Mouse (Mus musculus) cerebellum, adult 18-20 months (tissue): ENCODE results near the gene Birc6.
"Not testable (repeated sequence)": the region's sequence is repeated elsewhere in the genome, so short reads cannot be mapped to it uniquely, and the experiment has no call there.

Experiments
- DNase-seq, 2 experiments: peaks; one replicate each; pipeline ENCODE4 v3.0.0; 2021

The Birc6 gene

DNA sequence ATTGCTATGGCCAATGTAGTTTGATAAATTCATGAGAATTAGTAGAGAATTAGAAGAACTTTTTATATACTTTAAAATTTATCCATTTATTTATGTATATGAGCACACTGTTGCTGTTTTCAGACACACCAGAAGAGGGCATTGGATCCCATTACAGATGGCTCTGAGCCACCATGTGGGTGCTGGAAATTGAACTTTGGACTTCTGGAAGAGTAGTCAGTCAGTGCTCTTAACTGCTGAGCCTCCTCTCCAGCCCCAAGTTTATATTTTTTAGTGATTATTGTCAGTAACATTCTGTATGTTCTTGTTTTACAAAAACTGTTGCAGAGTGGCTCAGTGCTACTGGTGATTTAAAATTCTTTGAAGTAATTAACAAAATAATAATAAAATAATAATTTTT, 36.1 kb downstream of the Birc6 start:
- DNase-seq = no peak

DNA sequence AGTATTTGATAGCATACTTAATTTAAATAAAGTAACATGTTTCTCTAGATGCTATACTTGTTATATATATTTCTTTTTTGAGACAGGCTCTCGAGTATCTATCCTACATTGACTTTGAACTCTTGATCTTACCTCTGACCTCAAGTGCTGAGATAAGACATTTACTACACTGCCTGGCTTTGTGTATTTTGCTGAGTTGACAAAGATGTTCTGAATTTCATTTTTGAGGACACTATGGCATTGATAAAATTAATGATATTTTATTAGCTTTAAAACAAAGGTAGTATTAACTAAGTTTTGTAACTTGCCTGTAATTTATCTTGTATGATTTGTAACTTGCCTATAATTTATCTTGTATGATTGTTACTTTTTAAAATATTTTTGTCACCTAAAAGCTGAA, 41.1 kb downstream of the Birc6 start:
- no peak for DNase-seq

DNA sequence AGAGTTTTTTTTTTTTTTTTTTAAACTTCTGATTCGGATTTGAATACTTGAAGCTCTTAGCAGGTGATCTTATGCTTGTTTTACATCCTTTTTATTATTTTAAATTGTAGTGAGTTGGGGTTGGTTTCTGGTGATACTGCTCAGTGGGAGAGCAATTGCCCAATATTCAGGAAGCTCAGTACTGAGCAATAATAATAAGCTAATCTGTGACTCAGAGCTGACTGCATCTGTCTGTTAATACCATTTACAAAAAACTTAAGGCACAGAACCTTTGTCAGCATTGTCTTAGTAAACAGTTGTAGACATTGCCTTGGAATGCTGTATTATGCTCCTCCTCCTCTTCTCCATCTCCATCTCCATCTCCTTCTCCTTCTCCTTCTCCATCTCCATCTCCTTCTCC, 42.5 kb downstream of the Birc6 start:
- DNase-seq = no peak

DNA sequence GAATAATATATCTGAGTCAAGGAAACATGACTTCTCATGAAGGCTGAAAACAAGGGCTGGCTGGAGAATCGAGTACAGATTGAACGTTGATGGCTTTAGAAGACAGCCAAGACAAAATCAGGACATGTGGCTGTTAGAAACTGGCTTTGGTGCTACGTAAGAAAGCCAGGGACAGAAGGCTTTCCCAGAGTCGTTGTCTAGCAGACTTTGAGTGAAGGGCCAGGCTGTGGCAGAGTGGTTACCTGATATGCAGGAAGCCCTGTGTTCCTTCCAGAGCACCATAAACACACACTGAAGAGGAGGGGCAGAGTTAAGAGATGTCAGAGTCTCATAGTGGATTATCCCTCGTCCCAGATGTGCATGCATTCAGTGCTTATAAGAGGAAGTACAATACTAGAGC, 49.1 kb downstream of the Birc6 start:
- no peak for DNase-seq

DNA sequence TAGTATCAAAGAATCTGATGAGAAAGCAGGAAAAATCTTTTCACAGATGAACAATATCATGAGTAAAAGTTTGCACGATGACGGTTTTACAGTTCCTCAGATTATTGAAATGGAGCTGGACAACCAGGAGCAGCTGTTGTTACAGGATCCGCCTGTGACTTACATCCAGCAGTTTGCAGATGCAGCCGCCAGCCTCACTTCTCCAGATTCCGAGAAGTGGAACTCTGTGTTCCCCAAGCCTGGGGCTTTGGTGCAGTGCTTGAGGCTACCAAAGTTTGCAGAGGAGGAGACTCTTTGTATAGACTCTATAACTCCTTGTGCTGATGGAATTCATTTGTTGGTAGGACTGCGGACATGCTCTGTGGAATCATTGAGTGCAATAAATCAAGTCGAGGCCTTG, 51.5 kb downstream of the Birc6 start:
- DNase-seq = no peak

DNA sequence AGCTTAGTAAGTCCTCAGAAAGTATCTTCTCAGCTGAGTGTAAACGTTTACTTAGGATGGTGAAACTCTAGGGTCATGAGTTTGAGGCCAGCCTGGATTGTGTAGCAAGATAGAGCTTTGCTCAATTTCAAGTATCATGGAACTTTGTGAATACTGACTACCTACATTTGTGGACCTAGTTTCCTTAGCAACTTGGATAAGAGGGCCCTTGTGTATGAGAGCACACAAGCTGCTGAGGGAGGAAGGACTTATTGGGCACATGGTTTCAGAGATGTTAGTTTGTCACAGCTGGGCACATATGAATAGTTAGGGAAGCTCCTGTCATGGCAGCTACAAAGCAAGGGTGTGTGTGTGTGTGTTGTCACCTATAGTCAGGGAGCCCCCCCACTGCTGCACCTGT, 52.6 kb downstream of the Birc6 start:
- DNase-seq = no peak

DNA sequence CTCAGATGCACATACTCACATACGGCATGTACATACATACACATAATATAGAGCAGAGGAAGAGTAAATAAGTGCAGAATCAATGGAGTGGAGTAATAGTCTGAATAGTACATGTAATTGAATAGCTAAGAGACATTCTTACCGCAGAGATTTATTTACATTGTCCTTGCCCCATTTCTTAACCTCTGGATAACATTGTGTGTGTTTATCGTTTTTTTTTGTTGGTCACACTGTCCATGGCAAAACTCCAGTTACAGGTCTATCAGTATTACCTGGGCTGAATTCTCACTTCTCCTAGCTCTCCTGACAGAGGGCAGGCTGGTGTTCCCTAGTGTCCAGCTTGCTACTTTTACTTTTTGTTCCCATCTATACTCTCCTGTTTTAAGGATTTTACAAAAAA, 58.7 kb downstream of the Birc6 start:
- DNase-seq = no peak

DNA sequence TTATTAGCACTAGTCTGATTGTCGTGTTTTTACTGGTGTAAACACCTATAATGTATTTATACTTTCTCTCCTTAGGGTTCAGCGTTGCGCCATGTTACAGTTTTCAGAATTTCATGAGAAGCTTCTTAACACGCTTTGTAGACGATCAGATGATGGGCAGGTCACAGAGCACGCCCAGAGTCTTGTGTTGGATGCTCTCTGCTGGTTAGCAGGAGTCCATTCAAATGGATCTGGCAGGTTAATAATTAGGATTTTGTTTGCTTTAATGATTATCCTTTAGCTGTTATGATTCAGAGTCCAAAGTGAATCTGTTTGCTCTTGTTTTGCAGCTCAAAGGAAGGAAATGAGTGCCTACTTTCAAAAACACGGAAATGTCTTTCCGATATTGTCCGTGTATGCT, 70.8 kb downstream of the Birc6 start:
- no peak for DNase-seq

DNA sequence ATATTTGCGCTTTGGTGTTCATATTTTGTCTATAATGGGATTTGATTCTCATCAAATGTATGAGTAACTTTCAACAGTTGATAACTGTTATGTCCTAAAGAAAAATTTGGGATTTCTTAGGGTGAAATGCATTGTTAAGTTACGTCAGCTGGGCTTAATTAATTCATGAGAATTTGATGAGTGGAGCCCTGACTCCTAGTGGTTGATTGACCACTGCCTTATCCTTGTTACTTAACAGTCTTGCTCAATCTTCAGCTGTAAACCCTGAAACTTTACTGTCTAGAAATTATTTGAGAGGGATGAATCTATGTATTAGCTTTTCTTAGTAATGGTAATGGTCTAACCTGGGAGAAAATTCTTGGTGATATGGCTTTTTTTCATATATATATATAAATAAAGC, 71.3 kb downstream of the Birc6 start:
- DNase-seq = no peak

DNA sequence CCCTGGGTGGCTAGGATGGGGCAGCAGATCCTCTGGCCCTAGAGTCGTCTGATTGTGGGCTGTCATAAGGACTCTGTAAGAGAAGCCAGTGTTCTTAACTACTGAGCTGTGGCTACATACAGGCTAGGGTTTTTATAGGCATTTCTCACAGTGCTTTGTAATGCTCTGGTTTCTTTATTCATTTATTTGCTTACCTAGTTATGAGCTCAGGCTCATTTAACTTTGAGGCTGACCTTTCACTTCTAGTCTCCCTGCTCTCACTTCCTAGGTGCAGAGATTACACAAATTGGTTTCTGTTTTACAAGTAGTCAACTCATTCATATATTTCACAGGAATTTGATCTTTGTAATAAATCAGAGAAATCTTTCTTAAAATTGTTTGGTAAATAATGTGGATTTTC, 73.1 kb downstream of the Birc6 start:
- no peak for DNase-seq

DNA sequence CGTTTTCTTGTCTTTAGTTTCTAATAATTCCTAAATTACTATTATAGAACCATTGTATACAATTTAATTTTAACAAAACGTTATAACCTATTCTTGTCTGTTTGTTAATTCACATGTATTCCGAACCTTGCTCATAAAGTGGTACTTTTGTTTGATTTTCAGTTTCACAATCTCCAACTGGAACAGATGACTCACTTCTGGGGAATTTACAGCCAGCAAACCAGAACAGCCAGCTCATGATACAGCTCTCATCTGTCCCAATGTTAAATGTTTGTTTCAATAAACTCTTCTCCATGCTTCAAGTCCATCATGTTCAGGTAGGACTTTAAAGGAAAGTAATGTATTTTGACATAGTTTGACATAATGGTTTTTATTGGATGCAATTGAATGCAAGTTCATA, 102.7 kb downstream of the Birc6 start:
- no peak for DNase-seq

DNA sequence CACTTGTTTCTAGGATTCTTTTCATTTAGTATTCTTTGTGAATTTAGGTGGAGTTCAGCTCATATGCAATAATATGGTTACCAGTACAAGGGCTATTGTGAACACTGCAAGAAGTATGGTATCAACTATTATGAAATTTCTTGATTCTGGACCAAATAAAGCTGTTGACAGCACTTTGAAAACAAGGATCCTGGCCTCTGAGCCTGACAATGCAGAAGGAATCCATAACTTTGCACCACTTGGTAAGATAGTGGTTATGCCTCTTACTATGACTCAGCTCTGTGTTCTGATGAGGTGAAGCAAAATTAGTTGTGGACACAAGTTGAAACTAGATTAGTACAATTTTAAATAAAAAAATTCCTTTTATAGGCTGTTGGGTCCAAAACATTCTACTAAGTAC, 114.3 kb downstream of the Birc6 start:
- no peak for DNase-seq

DNA sequence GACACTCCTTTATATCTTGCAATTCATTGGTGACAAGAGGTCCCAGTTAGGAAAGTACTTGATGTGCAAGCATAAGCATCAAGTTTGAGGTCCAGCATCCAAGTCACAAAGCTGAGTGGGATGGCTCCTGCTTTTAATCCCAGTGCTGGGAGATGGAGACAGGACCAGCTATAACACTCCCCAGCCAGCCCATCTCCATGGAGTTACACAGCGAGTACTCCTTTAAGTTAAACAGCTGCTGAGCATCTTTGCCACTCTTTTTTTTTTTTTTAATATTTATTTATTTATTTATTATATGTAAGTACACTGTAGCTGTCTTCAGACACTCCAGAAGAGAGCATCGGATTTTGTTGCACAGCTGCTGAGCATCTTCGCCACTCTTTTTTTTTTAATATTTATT, 130.3 kb downstream of the Birc6 start:
- no peak for DNase-seq

DNA sequence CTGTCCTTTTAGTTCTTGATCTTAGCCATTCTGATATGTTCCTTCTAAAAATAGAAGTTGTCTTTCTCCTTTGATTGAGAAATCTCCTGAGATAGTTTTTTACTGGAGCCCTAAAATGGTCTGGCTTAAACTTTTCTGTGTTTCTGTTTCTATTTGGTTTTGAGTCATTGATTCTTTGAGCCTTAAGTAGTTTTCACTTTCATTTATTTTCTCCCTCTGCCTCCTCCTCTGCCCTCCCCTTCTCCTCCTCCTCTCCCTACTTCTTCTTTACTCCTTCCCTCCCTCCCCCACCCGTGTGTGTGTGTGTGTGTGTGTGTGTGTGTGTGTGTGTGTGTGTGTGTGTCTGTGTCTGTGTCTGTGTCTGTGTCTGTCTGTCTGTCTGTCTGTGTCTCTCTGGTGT, 139.9 kb downstream of the Birc6 start:
- no peak for DNase-seq

DNA sequence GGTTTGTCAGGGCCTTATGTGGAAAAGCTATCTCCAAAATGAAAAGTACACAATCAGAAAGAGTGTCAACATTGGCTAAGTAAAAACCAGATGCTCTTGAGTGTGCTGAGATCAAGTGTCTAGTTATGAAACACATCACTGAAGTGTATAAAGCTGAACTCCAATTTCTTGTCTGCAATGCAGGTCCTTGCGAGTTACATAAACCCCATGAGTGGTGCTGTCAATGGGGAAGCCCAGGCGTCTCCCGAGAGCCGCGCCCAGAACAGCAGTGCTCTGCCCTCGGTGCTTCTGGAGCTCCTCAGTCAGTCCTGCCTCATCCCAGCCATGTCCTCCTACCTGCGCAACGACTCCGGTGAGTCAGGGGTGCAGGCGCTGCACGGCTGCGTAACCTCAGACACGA, 141.9 kb downstream of the Birc6 start:
- no peak for DNase-seq

DNA sequence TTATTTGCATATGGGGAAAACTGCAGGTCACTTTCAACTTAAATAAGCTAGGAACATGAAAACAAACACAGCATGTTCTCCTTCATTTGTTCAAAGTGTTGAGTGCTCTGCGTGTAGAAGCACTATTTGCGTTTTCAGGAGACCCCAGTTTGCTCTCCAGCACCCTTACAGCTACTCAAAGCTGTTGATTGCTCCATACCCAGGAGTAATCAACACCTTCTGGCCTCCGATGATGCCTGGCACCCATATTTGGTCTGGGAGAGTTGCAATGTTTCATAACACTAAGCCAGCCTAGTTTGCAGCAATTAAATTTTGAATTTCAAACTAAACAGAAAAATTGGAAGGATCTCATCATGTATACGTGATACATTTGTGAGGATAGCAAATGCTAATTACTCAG, 144.4 kb downstream of the Birc6 start:
- no peak for DNase-seq

DNA sequence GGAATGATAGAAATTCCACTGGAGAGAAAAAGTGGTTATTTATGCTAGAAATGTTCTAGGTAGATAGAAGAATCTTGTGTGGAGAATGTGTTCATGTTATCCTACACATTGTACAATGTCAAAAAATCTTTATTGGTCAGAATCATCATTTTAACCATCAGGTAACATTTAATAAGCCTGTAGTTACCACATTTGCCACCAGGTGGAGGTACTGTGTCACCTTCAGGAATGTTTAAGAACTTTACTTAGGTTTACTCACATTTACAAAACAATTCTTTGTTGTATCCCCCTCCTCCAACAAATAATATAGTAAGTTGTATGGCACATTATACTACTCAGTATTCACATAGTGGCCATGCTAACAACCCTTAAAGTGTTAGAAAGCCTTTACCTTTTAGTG, 145.2 kb downstream of the Birc6 start:
- peak; percentile 32 to 45 for DNase-seq

DNA sequence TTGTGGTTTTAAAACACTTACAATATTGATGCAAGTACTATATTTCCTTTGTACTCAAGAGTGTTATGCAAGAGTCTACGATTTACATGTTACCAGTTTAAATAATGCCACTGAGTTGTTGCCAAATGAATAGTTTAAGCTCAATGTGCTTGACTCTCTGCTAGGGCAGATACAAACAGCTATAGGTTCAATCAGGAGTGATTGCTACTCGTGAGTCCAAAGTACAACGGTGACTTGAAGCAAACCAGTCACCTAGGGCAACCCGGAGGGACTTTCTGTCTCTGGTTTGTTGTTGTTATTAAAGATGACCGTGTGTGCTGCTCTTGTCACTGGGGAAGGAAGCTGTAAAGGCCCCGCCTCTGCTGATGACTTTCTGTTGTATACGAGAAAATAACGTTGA, 150.0 kb downstream of the Birc6 start:
- DNase-seq = no peak

DNA sequence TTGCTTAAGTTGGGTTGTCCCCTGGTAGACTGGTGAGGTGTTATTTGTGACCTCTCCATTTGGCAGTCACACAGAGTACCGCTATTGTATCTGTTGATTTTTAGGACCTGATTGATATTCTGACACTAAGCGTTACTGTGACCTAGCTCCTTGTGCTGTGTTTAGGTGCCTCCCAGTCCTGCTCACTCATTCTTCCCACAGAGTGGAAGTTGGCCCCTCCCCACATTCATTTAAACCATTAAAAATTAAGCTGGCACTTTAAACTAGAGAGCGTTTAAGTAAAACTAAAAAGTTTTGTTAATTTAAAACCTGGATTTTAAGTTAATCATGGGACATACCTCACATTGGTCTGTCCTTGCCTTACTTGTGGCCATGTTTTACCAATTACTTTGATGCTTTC, 156.8 kb downstream of the Birc6 start:
- no peak for DNase-seq

DNA sequence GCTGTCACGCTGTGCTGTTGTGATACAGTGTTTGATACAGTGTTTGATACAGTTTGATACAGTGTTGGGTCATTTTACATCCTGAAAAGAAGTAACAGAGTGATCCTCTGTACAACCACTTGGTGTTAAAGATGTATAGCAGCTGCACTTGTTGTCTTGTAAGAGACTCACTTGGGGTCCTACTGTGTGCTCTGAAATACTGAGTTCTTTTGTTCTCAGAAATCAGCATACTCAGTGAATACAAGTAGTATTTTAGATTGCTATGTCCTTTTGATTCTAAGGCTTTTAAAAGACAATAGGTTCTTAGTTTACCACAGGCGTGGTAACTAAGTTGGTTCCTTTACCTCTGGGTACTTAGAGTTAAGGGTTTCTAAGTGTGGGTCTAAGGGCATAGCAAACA, 160.5 kb downstream of the Birc6 start:
- no peak for DNase-seq

DNA sequence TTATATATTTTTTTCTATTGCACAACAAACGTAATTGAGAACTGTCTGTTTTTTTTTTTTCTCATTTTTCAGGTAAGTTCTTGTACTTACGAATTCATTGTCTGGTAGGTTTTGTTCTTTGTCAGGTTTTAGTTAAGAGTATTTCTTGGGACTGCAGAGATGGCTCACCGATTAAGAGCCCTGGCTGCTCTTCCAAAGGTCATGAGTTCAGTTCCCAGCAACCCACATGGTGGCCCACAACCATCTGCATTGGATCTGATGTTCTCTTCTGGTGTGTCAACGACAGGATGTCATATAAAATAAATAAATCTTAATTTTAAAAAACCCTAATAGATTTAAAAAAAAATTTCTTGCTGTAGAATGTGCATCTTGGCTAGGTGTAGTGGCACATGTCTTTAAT, 161.3 kb downstream of the Birc6 start:
- DNase-seq = no peak

DNA sequence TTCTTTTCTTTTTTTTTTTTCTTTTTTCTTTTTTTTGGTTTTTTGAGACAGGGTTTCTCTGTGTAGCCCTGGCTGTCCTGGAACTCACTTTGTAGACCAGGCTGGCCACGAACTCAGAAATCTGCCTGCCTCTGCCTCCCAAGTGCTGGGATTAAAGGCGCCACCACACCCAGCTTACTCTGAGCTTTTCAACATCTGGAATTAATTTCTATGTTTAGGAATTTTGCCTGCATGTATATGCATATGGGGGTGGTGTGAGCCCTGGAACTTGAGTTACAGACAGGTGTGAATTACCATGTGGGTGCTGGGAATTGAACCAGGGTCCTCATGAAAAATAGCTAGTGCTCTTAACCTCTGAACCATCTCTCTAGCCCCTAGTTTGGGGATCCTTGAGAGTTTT, 173.6 kb downstream of the Birc6 start:
- not testable (repeated sequence) for DNase-seq

DNA sequence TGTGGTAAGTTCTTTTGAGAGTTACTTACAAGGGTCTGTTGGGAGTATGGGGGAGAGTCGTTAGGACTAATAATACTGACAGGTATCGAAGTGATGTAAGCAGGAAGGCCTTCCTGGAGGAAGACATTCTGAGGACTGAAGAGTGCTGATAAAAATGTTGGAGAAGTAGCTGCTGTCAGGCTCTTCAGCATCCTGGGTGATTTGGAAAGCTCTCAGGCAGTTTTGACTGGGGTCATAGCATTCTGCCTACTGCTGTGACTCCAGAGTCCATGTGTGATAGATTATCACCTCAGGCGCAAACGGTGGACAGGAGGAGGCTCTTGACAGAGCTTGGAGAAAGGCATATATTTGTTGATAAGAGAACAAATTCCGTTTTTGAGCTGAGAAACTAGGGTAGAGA, 177.4 kb downstream of the Birc6 start:
- DNase-seq = no peak

DNA sequence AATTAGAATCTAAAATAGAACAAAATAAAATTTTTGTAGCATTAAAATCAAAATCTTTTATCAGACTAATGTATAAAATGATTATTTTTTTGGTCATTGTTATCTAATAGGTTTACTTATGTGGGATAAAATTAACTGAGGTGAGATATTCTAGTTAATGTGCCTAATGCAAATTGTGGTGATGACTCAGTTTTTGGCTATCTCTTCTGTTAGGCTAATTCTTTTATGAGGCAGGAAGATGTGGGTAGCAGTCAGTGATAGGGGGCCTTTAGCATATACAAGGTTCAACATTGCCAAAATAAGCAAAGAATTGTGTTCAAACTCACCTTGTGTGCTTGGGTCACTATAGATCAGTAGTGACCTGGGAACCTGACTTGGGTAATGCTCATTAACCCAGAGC, 178.5 kb downstream of the Birc6 start:
- DNase-seq = no peak

DNA sequence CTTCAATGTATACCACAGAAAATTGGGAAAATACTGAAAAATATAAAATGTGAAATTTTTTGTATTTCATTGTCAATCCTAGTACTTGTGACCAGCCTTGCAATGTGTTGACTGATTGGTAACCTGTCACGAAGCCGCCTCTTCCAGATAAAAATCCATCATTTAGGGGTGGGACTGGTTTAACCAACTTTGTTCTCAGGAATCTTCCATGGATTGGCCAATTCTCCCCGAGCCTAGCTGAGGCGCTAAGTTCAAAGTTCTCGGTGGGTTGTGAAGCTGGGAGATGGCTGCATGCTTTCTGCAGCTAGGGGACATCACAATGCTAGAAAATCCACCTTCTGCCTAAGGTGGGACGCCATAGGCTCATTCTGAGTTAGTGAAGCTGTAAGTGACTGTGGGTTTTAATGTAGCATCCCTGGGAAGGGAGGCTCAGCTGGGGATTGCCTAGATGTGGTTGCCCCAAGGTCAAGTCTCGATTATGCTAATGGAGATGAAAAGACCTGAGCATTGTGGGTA, 179.6 kb downstream of the Birc6 start:
- no peak for DNase-seq

DNA sequence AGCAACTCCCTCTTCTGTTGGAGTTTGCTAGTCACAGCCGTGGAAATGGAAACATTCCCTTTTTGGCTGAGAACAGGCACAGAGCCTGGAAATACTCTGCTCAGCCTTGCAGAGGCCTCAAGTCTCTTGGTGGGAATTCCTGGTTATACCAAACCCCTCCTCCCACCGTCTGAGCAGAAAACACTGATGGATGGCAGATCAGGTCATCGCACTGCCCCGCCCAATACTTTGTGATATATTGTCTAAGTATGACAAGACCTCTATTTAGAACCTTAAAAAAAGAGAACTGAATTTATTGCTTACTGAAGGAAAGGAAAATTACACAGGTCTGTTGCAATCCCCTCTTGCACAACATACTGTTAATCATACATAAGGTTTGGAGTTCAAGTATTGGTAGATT, 182.6 kb downstream of the Birc6 start:
- DNase-seq = no peak
